Mouse (Mus musculus): ENCODE data around the gene Fto.

- TF ChIP-seq CTCF (conservative IDR thresholded peaks at IDR 0.05; ENCODE audit: low read length) (no peak), NANOG (IDR thresholded peaks at IDR 0.05; ENCODE audit: borderline replicate concordance, low read length) (no peak), POU5F1 (IDR thresholded peaks at IDR 0.05; ENCODE audit: borderline replicate concordance, low read length) (no peak)
These were observed 39.7 kb downstream of the Fto start for GRCm38 (mm10) chr8:91353062-91353461.
